Mouse (Mus musculus): ENCODE results near the gene Cdkn1c.

The Cdkn1c gene

GRCm38 (mm10) chr7:143437231-143437893 lies 23.5 kb downstream of the Cdkn1c start:
- in situ Hi-C loops (cut with MboI, MseI): no loop called here

DNA sequence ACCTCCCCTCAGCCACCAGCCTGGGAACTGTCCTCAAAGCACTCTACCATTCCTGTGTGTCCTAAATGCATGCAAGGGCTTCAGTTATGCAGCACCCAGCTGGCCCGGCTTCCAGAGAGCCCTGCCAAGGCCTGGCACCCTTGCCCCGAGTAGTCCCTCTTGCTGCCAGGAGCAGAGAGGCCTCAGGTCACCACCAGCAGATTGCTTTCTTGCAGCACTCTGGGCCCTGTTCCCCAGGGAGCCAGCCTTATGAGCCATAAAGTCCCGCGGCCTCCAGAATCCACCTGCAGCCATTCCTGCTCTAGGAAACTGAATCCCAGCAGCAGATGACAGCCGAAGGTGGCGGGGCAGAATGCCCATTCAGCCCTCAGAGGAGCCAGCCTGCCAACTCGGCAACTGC lies 27.5 kb downstream of the Cdkn1c start:
- in situ Hi-C loops (cut with MboI, MseI): no loop called here

DNA sequence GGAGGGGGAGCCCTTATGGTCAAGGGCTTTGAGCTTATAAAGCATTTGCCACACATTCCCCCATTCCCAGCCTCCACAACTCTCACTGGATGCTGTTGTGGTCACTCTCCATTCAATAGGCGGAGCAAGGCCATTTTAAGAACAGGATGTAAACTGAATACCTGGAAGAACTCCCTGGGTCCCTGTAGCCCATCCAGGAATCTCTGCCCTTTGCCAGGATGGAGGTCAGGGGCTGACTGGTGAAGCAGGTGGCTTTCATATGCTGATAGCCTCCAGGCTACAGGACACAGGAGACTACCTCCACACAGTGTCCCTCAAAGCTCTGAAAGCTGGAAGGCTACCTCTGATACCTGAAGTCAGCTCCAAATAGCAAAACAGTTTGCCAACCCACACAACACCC lies 28.2 kb downstream of the Cdkn1c start:
- in situ Hi-C loops (cut with MboI, MseI): no loop called here

GRCm38 (mm10) chr7:143428814-143429499 lies 31.9 kb downstream of the Cdkn1c start:
- in situ Hi-C loops (cut with MboI, MseI): no loop called here

- in situ Hi-C loops (cut with MboI, MseI): no loop called here
These were observed 32.6 kb downstream of the Cdkn1c start for GRCm38 (mm10) chr7:143428142-143428813.

DNA sequence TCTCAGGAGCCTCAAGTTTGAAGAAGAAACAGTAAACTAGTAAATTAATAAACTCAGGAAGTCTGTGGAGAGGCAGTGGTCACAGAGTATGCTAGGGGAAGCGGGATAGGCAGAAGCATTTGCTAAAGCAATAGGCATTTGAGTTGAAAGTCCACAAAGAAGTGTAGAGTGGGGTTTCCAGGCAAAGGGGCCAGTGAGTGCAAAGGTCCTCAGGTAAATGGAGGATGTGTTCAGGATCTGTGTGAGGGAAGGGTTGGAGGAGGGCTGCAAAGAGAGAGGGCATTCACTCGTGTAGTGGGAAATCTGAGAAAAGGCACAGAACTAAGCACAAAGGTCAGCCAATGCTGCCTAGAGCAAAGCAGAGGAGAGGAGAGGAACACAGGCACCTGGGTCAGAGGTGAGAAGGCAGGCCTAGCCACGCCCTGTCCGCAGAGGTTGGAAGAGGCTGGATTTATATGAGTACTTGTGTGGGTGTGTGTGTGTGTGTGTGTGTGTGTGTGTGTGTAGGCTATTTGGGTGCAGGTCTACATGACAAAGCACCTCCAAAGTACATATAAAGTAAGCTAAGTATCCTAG lies 41.2 kb downstream of the Cdkn1c start:
- in situ Hi-C loops (cut with MboI, MseI): no loop called here

GRCm38 (mm10) chr7:143417875-143418274 lies 43.0 kb downstream of the Cdkn1c start:
- in situ Hi-C loops (cut with MboI, MseI): no loop called here

DNA sequence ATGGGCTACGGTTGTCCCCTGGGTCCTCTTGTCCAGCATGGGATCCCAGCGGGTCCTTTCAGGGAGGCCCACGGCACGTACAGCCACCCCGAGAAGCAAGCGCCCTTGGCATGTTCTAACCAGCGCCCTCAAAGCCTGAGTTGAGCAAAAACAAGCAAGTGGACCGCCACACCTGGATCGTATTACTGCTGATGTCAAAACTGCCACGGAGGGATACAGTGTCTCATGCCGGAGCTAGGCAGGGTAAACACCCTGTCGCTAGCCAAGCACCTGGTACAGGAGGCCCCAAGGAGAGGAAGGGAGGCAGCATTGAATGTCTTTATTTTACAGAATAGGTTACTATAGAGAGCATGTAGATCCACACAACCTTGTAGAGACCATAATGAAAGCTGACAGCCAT lies 44.4 kb downstream of the Cdkn1c start:
- in situ Hi-C loops (cut with MboI, MseI): no loop called here

DNA sequence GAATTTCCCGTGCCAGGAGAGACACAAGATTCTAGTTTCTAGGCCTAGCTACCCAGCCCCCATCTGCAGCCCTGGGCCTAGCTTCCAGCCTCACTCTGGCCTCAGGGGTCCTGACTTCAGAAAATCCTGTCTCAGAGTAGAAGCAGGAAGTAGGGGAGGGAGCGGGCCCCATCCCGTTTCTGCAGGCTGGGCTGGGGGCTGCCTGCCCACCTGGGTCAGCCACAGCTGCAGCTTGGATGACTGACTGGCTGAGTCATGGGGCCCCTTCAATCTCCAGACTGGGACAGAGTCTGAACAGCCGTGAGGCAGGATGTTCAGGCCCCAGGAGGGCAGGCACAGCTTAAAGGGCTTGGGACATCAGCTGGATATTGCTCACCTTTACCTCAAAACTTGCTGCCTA lies 45.8 kb downstream of the Cdkn1c start:
- in situ Hi-C loops (cut with MboI, MseI): no loop called here

DNA sequence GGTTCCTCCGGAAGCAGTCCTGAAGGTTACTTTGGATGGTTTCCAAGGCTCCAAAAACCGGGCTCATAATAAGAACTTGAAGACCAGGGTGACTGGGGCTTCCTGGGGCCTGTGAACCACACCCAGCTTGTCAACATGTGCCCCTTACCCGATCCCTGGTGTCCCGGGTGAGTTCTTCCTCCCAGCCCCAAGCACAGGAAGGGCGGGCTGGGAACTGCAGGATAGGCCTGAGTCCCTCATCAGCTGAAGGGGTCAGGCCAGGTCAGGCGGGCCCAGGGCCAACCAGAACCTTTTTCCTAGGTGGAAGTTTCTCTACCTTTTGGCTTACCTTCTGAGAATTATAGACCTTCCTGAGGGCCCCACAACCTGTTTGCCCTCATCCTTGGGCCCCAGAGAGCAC lies 48.2 kb downstream of the Cdkn1c start:
- in situ Hi-C loops (cut with MboI, MseI): no loop called here

GRCm38 (mm10) chr7:143408615-143409021 lies 52.2 kb downstream of the Cdkn1c start:
- in situ Hi-C loops (cut with MboI, MseI): no loop called here

All from T-helper 2 cell (primary cell).